Mouse (Mus musculus): ENCODE results near the gene Spef2.
"Not testable (repeated sequence)": the region's sequence is repeated elsewhere in the genome, so short reads cannot be mapped to it uniquely, and the experiment has no call there.

The Spef2 gene

DNA sequence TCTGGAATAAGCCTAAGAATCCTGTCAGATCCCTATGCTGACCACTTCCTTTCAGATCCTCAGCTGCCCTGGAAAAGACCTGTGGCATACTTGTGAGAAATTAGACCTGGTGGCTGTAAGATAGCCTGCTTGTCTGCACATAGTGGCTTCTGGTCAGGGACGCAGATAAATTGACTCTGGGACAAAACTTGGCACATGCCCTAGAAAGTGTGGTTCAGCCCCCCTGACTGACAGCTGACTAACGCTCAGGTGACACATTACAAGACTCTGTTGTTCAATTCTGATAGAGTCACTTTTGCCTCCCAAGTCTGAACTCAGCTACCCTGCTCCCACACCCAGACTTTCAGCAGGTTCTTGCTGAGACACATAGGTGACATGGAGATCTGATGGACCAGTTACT is 83.7 kb downstream of the Spef2 start:
- not testable (repeated sequence) for DNase-seq

DNA sequence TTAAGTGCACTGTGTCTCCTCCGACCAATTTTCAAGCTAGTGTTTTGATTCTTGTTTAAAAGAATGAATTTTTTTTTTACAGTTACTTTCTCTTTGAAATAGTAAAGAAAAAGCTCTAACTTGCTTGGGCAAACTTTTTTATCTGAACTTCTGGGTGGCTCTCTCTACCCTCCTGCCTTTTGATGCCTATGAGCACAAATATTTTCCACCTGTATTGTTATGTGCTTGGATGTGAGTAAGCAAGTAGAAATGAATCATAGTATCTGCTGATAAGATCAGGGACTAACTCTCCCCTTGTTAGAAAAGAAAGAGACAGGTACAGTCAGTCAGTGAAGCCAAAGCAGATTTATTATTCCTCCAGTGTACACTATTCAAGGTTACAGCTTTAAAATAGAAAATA is 87.5 kb downstream of the Spef2 start:
- no peak for DNase-seq

DNA sequence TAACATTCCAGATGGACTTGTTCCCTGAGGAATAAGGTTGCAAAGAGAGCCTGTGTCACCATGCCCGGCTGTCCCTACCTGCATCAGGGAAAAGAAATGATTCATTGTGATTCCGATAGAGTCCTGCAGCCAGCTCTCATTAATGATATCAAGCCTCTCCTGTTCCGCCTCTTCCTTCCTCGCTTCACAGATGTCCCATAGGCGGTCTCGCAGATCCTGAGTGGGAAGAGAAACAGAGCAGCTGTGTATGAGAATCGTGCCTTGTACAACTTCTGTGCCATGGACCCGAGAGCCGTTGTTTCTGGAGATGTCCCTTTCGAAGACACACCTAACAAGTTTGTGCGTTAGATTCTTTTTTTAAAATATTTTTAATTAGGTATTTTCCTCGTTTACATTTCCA is 114.2 kb downstream of the Spef2 start:
- DNase-seq = peak; percentile 12

DNA sequence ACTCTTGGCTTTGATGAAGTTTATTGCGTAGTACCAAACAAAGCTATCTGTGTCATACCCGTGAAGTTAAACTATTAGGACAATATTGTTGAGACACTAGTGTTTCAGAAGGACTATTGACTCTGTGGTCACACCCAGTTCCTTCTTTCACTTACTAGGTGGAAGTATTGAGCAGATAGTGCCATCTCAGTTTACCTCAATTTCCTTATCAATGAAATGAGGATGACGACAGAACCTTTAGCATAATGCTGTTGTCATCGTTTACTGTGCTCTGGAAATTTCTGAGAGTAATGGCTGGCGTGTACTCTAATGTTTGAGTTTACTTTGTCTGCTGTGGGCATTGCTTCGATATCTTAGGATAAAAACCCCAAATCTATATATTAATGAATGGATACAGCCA is 117.0 kb downstream of the Spef2 start:
- DNase-seq = no peak

DNA sequence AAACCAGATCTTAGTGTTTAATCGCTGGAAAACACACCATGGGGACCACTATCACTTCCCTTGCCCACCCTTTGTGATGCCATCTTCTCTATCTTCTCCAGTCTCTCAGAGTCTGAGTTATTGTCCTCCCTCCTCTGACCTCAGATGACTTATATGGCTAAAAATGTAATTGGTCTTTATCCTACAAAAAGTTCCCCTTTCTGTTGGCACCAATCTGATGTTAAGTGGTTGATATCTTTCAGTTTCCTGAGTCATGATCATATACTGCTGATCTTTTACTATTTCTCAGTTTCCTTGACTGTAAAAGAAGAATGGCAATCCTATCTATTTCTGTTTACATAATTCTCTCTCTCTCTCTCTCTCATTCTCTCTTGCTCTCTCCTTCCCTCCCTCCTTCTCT is 119.0 kb downstream of the Spef2 start:
- DNase-seq = no peak

DNA sequence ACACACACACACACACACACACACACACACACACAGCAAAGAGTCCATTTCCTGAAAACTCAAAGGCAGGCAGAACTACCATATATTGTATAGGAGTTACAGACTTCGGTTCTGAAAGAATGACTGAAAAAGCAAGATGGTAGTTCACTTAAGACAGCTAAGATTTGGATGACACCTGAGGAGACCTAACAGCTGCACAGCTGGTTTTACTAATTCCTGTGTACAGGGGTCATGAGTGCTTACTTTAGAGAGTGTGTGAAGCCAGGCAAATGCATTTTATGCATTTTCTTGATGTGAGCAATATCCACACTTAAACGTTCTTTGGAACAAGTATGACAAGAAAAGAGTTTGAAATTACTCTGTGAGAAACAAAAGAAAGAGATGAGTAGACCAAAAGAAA is 124.0 kb downstream of the Spef2 start:
- no peak for DNase-seq

DNA sequence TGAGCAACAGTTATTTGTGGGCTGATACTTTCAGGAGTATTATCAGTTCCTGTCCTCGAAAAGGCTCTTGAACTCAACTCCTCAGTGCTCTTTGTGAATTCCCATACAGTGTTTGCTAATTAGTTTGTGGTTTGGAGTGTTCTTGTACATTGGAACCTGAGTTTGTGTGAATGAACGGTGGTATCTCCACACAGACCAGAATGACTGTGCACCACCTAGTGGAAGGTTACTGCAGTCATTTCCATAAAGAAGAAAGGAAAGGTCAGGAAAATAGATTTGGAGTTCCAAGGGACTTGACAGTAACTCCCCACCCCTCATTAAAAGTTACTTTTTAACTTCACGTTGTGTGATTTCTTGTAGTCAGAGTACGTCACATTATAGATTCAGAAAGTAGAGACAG is 140.5 kb downstream of the Spef2 start:
- no peak for DNase-seq

DNA sequence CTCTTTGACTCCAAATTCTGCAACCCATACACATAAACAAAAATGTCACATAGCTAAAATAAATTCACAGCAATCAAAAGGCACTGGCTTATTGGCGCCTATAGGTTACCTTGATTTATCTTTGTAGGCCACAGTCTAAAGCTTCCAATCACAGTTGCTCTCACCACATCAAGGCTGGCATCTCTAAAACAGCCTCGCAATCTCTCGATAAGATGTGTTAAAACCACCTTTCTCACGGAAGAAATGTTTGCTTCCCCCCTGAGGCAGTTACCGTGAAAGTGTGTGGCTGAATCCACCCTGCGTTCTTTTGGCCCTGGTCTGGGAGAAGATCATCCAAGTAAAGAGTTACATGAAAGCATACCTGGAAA is 148.6 kb downstream of the Spef2 start:
- DNase-seq = no peak

DNA sequence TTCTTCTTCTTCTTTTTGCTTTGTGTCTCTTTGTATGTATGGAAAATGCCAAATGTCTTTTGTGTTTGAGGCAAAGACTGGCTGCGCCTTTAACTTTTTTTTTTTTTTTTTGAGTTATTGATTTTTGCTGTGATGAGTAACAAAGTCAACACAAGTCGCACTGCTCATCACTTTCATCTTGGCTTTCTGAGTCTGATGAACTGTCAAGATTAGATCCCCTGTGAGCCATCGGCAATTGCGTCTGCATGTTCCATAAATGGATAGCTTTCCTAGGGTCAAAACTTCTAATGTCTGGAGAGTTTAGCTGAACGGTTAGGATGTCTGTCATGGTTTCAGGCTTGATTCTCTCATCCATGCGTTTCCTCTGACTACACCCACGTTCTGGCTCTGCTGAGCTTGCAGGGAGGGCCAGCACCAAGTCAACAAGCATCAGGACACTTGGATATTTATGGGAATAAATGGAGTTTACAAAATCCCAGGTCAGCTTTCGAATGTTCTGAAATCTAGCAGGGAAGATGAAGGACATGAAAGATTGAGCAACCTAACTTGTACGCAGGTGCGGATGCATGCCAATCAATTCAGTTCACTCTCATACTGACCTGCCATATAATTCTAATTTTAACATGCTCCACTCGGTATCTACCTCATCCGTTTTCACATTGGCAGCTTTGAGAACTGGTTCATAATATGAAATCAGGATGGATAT is 149.1 kb downstream of the Spef2 start:
- DNase-seq = no peak

DNA sequence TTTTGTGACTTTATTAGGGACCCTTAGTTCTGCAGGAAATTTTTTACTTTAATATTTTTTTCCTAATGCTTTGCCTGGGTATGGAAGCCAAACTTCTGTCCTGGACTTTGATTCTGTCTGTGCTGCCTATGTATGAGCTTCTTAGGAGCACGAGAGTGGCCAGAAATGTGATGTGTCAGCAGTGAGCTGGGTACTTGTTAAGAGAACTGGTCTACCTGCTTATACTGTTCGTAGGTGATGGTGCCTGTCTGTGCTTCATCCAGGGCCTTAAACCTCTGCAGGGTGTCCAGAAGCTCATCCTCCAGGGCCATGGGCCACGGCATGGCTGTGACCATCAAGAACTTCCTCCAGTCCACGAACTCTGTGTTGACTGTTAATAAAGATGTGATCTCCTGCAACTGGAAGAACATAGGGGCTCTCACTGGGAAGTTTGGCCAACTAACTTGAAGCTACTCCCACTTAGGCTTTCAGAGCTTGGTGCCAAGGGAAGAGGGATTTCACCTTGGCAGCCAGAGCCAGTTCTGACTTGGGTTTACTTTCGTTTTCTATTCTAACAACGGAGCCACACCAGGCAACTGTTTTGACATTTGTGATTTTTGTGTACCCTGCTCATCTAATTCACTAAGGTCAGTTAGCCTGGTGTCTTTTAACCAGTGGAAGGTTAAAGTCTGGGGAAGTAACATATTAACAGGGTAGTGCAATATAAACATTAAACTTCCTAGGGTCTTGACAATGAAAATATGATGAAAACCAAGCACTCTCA is 152.2 kb downstream of the Spef2 start:
- DNase-seq = no peak

DNA sequence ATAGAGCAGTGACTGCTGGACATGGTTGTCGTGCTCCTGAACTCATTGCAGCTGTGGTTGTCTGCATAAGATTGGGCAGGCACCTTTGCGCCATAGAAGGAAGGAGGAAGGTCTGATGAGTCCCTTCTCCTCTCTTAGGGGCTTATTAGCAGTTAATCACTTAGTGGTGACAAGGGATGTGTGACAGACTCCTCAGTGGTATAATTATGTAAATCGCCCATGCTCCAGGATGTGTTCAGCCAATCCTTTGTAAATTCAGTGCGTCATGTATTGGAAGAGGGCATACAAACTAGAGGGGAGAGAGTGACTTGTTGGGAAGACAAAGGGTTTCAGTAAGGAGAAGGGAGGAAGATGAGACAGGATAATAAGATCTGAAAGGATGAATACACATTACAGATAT is 158.7 kb downstream of the Spef2 start:
- no peak for DNase-seq

DNA sequence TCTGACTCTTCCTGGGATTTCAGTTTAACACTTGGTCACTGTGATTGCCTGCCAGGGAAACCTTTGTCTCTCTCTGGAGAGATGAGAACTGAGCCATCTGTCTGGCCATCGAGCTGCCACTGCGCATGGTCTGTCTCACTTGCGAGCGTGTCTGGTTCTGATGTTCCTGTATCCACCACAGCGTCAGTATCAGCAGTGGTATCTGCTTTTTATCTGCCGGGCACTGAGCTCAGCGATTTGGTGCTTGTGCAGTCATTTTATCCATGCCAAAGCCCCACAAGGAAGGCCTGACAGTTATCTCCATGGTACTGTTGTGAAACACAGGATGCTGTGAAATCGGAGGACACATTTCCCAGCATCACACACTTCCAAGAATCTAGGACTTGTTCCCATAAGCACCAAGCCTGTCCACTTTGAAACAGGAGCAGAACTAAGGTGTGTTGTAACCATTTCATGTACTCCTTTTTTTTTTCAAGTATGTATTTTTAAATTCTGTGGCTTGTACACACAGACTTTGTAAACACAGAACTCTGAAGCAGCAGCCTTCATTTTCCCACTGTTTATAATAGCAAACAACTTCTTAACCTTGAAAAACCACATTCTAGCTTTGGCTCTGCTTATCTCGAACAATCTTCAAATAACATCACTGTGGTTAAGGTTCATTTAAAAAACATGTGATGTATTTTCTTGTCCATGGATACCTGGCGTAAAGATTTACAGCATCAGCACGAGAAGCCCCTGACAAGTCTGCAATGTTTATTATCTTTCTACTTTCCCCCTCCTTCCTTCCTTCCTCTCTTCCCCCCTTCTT is 168.0 kb downstream of the Spef2 start:
- DNase-seq = no peak

DNA sequence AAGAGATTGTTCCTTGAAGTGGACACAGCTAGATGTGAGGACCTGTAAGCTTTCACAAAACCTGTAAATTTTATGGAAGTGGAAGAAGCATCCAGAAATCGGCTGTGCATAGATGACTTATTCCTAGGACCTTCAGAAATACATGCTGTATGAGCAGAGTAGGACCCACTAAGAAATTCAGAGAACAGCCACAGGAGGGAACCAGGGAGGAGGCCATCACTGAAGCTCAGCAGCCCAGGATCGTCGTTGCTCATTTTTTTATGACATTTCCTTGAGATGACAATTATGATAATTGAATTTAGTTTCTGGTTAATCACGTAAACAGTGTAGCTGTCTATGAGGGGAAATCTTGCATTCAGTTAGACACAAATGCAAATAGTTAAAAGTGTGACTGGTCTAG is 171.4 kb downstream of the Spef2 start:
- DNase-seq = no peak

DNA sequence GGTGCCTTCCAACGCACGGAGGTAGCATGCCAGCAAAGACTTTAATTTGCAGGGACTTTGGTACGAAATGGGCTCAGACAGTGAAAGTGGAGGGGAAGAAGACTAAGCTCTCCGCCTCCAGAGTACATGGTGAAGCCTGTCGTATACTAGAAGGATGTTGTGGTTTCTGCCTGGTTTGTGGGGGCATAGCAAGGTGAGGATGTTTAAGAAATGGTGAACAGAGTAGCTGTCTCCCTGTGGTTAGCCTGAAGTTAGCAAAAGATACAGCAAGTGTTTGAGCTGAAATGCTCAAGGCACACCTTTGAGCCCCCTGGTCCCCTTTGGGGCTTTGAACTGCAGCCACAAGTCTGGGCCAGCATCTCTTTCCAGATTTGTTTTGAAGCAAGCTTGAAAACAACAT is 173.9 kb downstream of the Spef2 start:
- no peak for DNase-seq

DNA sequence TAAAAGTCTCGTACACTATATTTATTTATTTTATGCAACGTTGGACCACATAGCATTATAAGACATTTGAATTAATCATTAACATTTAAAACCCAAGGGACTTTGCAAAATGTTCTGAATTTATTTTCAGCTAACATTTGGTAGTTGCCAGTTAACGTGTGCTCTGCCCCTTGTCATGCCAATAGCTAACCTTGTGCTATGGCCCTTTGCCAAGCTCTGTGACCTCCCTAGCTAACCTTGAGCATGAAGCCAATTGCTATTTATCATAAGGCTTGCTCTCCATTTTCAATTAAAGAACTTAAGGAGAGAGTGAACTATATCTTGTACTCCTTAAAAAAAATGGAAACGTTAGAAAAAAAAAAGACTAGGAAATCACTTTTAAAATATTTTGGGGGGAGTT is 175.3 kb downstream of the Spef2 start:
- no peak for DNase-seq

DNA sequence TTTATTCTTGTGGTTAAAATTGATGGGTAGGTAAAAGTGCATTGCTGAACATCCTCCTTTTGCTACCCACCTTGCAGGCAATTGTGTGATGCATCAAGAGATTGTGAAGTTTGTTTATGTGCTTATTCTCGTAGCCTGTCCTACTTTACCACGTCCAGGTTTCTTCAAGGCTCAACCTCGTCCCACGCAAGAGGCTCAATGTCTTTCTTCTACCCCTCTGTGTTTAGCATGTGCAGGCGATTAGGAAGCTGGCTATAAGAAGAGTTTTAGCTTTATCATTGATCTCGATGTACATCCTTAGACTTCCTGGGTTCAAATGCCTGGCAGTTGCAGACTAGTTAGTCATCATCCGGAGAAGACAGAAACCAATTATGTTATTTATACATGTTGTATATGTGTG is 176.0 kb downstream of the Spef2 start:
- DNase-seq = no peak

DNA sequence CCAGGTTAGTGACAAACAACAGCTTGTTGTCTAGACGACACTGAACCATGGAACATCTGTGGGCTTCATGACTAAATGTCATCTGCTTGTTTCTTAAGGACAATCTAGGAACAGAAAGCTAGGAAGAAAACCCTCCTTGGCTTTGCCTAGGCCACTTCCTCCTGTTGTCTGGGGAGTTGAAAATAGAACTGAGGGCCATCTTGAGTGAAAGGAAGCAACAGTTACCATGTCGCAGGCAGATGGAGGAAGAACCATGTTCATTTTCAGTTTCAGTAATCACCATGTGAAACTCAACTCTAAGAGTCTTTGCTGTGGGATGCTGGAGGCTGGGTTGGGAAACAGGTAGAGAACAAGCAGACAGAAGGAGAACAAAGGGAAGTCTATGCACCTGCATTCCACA is 176.8 kb downstream of the Spef2 start:
- DNase-seq = no peak

DNA sequence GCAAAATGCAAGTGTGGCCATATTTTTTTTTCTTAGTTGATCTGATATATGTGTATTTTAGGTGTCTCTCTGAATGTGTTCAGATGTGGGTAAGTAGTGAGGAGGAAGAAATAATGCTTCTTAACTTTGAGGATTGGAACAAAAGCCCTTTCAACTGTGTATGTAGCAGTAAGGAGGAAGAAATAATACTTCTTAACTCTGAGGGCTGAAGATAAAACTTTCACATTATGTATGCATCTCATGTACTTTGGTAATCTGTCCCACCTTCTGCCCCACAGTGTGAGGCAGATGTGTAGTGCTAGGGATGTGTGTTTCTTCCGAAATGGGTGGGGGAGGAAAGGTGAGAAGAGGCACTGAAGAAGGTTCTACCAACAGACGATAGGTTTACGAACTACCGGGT is 181.4 kb downstream of the Spef2 start:
- DNase-seq = no peak

DNA sequence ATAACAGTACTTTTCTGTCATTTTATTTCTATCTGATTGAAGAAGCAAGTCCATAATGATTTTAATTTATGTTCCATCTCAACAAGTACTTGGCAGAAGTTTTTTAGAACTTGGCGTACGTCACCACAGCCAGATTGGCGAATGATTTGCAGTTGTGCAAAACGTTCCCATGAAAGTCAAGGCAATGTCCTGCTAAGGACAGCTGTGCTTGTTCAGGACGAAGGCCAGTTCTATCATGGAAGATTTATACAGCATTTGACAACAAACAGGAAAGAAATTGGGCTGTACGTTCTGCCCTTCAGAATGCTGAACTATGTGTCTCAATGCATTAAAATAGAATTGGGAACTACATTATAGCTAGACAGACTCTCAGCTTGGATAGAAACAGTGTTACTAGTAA is 183.3 kb downstream of the Spef2 start:
- DNase-seq = no peak

DNA sequence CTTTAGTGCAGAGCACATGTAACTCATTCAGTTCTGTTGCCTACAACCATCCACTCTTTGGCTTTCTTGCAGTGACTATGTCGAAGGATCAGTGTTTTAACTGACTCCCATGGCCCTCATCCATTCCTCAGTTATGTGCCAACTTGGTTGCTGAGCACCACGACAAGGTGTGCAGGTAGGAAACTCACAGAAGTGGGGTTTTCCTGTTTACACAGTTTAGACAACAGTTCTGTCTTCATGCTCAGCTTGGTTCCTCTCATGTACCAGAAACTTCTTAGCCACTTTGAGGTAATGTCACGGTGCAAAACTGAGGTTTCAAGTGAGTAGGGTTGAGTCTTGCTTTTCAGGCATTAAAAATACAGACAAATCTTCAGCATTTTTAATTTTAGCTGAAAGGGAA is 184.5 kb downstream of the Spef2 start:
- DNase-seq = no peak

DNA sequence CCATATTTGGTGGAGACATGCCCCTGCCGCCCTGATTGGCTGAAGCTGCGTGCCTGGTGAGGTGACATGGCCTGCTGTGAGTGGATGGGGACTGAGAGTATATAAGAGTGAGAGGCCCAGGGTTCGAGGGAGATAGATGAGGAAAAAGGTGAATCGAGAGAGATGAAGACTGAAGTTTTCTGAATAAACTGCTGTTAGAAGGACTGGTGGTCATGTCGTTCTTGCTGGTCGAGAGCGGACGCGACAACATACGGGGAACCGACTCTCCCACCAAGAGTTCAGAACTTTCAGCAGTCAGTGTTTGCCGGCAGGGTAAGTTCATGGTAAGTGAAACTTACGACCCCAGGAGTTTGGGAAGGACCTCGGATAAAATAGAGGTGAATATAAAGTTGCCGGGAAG is 191.4 kb downstream of the Spef2 start:
- DNase-seq = not testable (repeated sequence)

DNA sequence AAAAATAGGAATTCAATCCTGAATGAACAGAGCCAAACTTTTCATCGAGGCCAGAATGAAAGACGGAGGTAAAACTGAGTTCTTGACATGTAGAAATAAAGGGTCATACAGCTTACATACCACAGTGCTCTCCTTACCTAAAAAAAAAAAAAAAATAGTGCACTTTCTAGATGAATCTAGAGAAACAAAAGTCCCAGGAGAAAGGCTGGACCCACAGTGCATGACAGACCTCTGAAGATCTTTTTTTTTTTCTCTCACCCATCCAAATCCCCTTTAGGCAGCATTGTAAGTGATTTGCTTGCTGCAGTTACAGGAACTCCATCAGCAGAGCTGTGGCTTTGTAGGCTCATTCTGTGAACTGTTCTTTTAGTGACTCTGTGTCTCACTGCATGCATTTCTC is 199.7 kb downstream of the Spef2 start:
- no peak for DNase-seq

DNA sequence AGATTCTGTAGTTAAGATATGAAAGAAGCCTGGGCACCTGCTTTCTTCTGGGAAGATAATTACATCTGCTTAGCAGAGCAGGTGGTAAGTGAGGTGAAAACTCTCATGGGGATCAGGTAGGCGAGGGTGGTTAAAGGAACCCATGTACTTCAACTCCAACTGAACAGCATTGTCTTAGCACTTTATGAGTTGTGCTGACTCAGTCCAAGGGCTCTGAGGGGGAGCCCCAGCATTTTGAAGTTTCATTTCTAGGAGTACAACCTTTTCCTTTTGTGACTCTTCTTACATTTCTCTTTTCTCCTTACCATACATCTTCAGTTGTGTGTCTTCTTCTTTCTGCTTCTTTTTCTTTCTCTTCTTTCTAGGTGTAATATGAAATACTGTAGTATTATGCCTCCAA is 213.5 kb downstream of the Spef2 start:
- DNase-seq = no peak

DNA sequence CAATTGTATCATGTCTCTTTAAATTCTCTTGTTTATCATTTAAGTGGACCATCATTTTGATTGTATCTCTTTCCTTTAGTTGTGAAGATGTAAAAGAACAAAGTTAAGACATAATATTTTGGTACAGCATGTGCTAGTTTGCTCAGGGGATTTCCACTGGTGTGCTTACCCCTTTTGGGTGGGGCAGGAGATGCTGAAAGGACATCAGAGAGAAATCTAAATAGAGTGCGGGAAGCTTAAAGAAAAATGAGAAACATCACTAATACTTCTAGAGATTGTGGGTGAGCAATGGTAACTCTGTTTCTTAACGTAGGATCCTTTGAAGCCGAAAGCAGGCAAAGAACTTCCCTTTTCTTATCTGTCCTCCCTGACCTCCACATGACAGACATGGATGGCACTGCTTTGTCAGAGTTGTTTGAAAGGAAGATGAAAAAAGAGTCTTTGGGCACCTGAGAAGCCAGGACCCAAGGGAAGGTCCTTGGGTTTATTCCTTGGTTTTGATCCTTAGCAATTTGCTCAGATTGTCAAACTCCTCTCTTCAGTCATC is 215.2 kb downstream of the Spef2 start:
- DNase-seq = no peak

All from right cerebral cortex, postnatal 25 days (tissue).